Mouse (Mus musculus): ENCODE results near the gene Bcl6b.

GRCm38 (mm10) chr11:70278961-70279360 lies 49.4 kb upstream of the Bcl6b start:
- TF ChIP-seq POLR2A (IDR thresholded peaks at IDR 0.05; ENCODE audit: insufficient read depth, low read depth, low read length) (no peak), EP300 (IDR thresholded peaks at IDR 0.05; ENCODE audit: insufficient read depth, low read depth, low read length) (no peak), CTCF (IDR thresholded peaks at IDR 0.05) (no peak)

Data from heart, adult 2 months (tissue).